Mouse (Mus musculus) limb, embryonic 14.5 days (tissue): ENCODE measurements around the gene Supt6. TPM values are rescaled to one million over a fixed set of nuclear protein-coding genes. Genes with fewer than 3 reads are reported as not detected.

Source experiments
- ATAC-seq: fragments of 200-750 bp; cut with Nextera tagmentation; 2 replicates; pipeline ENCODE4 v1.8.0; 2017; ENCODE audit warnings: low read depth, moderate number of reproducible peaks, moderate TSS enrichment; ENCODE audit not compliant: low FRiP score
- DNase-seq: peaks from one replicate; pipeline ENCODE4 v3.0.0-alpha.2; 2015; ENCODE audit warnings: low spot score
- H3K27ac ChIP-seq: fragments of 300-500 bp; sonication (generic); replicated peaks from 2 replicates; pipeline ENCODE4 v1.5.1; 2014; ENCODE audit warnings: low read depth, mild to moderate bottlenecking, low read length, moderate library complexity, mixed read lengths
- H3K27me3 ChIP-seq: fragments of 300-500 bp; sonication (generic); 2 replicates; pipeline ENCODE4 v1.6.1; 2014; ENCODE audit warnings: low read length, mixed read lengths; ENCODE audit not compliant: control insufficient read depth, insufficient read depth
- H3K36me3 ChIP-seq: fragments of 300-500 bp; sonication (generic); 2 replicates; pipeline ENCODE4 v1.6.1; 2014; ENCODE audit warnings: mild to moderate bottlenecking, low read length, moderate library complexity, mixed read lengths; ENCODE audit not compliant: control insufficient read depth, insufficient read depth
- H3K4me1 ChIP-seq: fragments of 300-500 bp; sonication (generic); 2 replicates; pipeline ENCODE4 v1.6.1; 2014; ENCODE audit warnings: antibody characterized with exemption, low read length, mixed read lengths; ENCODE audit not compliant: control insufficient read depth, insufficient read depth
- H3K4me2 ChIP-seq: fragments of 300-500 bp; sonication (generic); replicated peaks from 2 replicates; pipeline ENCODE4 v1.6.1; 2014; ENCODE audit warnings: low read depth, mild to moderate bottlenecking, low read length, moderate library complexity; ENCODE audit not compliant: severe bottlenecking
- H3K4me3 ChIP-seq: fragments of 300-500 bp; sonication (generic); replicated peaks from 2 replicates; pipeline ENCODE4 v1.5.1; 2014; ENCODE audit warnings: low read length
- H3K9ac ChIP-seq: fragments of 300-500 bp; sonication (generic); 2 replicates; pipeline ENCODE4 v1.6.1; 2014; ENCODE audit warnings: mild to moderate bottlenecking, low read depth, low read length, moderate library complexity; ENCODE audit not compliant: severe bottlenecking
- H3K9me3 ChIP-seq: fragments of 300-500 bp; sonication (generic); 2 replicates; pipeline ENCODE4 v1.6.1; 2016; ENCODE audit warnings: low read length; ENCODE audit not compliant: control insufficient read depth
- POLR2A ChIP-seq: fragments of 200-500 bp; IDR thresholded peaks from 2 replicates; pipeline ENCODE4 v1.8.0; 2012; ENCODE audit warnings: inconsistent platforms, mild to moderate bottlenecking, moderate library complexity, borderline replicate concordance; ENCODE audit not compliant: insufficient read depth, insufficient read length; ENCODE audit errors: extremely low read depth
- WGBS: fragments of 180-500 bp; shearing (Covaris S2); extraction: QIAGEN DNeasy Blood & Tissue Kit; methylation state at CpG from one replicate; pipeline ENCODE4 v1.1.7; 2014; 5-methylcytosine and 5-hydroxymethylcytosine counted together
- polyA plus RNA-seq, 2 experiments: library from polyadenylated mRNA; depleted of rRNA in 1 of 2; stranded (reverse) in 1 of 2; unstranded in 1 of 2; fragments of >200 nt; fragmentation: Nextera tagmentation in 1 of 2; extraction: Ambion mirVana in 1 of 2; gene quantifications; 2 replicates each; pipeline versions ENCODE4 v1.2.1 to v1.2.3; 2012 to 2014

Supt6 gene
- polyA plus RNA-seq, 2 experiments, result 27.7 to 30.6 TPM

GRCm38 (mm10) chr11:78207190-78207589, 38.6 kb downstream of the Supt6 start:
- Histone ChIP-seq H3K4me3 (no peak overlapping the region), H3K9me3 (no peaks in the 10 kb centered on the region), H3K4me1 (no peaks in the 10 kb centered on the region), H3K36me3 (peaks cover 83% of the 10 kb centered on the region), H3K27me3 (no peaks in the 10 kb centered on the region), H3K9ac (no peak overlapping the region), H3K4me2 (no peak overlapping the region), H3K27ac (no peak overlapping the region)
- no peak for TF ChIP-seq POLR2A
- WGBS, result 93% methylated on average over 7 of the region's 7 CpGs
- DNase-seq (no peak), ATAC-seq (no peak)

DNA sequence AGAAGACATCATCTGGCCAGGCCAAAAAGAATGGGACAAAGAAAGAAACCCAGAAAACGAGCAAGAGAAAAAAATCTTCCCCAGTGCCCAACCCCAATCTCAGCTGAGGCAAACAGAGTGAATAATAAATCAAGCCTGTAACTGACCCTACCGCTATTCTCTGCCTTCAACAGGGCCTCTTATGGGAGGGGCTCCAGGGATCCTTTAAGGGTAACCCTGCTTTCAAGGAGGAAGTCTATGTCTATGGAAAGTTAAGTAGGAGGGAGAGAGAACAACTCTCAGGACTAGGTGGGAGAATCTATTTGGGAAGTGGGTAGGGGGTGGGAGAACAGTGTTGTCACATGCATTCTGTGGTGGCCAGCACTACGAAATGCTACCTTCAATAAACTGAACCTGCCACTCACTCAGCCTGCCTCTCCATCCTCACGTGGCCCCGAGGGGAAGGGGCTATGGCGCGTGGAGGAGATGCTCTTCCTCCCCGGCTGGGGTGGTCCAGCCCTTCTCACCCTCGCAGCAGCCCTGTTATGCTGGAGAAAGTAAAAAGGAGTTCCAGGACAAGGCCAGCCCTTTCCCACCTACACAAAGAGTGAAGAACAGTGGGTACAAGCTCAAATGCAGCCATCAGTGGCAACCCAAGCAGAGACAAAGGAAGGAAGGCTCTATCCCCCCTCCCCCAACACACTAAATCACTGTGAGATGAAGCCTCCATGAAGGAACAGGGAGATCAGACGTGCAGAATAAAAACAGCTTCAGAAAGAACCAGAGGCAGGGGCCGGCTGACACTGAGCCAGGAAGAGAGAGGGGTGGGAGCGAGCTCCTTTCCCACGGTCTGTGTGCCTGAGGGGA, 40.2 kb downstream of the Supt6 start:
- Histone ChIP-seq H3K4me2 (no peak overlapping the region), H3K4me1 (no peaks in the 10 kb centered on the region), H3K4me3 (no peak overlapping the region), H3K9ac (no peak overlapping the region), H3K9me3 (no peaks in the 10 kb centered on the region), H3K27me3 (no peaks in the 10 kb centered on the region), H3K27ac (no peak overlapping the region), H3K36me3 (peaks cover 67% of the 10 kb centered on the region)
- WGBS, result 66% methylated on average over 13 of the region's 13 CpGs
- ATAC-seq (no peak), DNase-seq (no peak)
- no peak for TF ChIP-seq POLR2A

GRCm38 (mm10) chr11:78204287-78204686, 41.5 kb downstream of the Supt6 start:
- Histone ChIP-seq H3K9ac (no peak overlapping the region), H3K4me1 (no peaks in the 10 kb centered on the region), H3K27me3 (no peaks in the 10 kb centered on the region), H3K27ac (no peak overlapping the region), H3K4me3 (no peak overlapping the region), H3K36me3 (peaks cover 54% of the 10 kb centered on the region), H3K4me2 (no peak overlapping the region), H3K9me3 (no peaks in the 10 kb centered on the region)
- ATAC-seq, result no peak
- no peak for TF ChIP-seq POLR2A
- DNase-seq, result no peak
- WGBS, result 84% methylated on average over 6 of the region's 6 CpGs

DNA sequence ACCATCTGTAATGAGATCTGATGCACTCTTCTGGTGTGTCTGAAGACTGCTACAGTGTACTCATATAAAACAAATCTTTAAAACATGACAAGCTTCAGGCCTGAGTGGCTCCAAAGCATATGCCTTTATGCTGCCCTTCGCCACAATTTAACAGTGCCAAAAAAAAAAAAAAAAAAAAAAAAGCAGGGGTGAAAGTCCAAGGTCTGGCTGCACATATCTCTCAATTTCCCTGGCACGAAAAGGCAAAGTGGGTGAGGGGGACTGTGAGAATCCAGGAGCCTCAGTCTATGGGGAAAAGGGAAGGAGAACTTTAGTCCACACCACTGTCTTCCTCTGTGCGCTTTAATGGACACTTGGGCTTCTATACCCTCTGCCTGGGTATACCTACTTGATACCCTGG, 43.4 kb downstream of the Supt6 start:
- H3K4me3 ChIP-seq, result no peak overlapping the region
- DNase-seq (no peak), ATAC-seq (no peak)
- peaks cover 34% of the 10 kb centered on the region for H3K36me3 ChIP-seq
- TF ChIP-seq POLR2A, result no peak
- H3K9ac ChIP-seq, result no peak overlapping the region
- H3K4me1 ChIP-seq, result no peaks in the 10 kb centered on the region
- H3K27me3 ChIP-seq, result no peaks in the 10 kb centered on the region
- no peaks in the 10 kb centered on the region for H3K9me3 ChIP-seq
- H3K4me2 ChIP-seq, result no peak overlapping the region
- WGBS, result 91% methylated on average over 3 of the region's 3 CpGs
- no peak overlapping the region for H3K27ac ChIP-seq

GRCm38 (mm10) chr11:78195101-78195863, 50.5 kb downstream of the Supt6 start:
- no peak for ATAC-seq
- Histone ChIP-seq H3K9me3 (no peaks in the 10 kb centered on the region), H3K4me3 (peak overlapping the region; percentile 47), H3K27ac (0 out of 2 replicates have a peak overlapping the region, but pooled peaks have one; percentile 13), H3K4me2 (peak overlapping the region; percentile 56), H3K27me3 (no peaks in the 10 kb centered on the region), H3K4me1 (peaks cover 7% of the 10 kb centered on the region), H3K9ac (peak overlapping the region; percentile 41), H3K36me3 (peaks cover 32% of the 10 kb centered on the region)
- DNase-seq, result no peak
- no peak for TF ChIP-seq POLR2A
- 64% methylated on average over 23 of the region's 23 CpGs for WGBS
